Mouse (Mus musculus) testis, adult 2 months (tissue): Measurements from ENCODE around the gene Maml3. TPM values are rescaled to one million over a fixed set of nuclear protein-coding genes. Genes with fewer than 3 reads are reported as not detected.

Experiments used
- H3K27ac ChIP-seq: fragments of 200-500 bp; 2 replicates; pipeline ENCODE4 v1.5.1; 2012; ENCODE audit warnings: low read depth, low read length; ENCODE audit not compliant: control insufficient read depth, insufficient read depth
- H3K27me3 ChIP-seq: fragments of 200-500 bp; 2 replicates; pipeline ENCODE4 v1.6.1; 2012; ENCODE audit warnings: mild to moderate bottlenecking, low read length, moderate library complexity; ENCODE audit not compliant: control insufficient read depth, insufficient read depth
- H3K36me3 ChIP-seq: fragments of 200-500 bp; 2 replicates; pipeline ENCODE4 v1.6.1; 2012; ENCODE audit warnings: mild to moderate bottlenecking, low read length; ENCODE audit not compliant: control insufficient read depth, insufficient read depth
- H3K4me1 ChIP-seq: fragments of 200-500 bp; 2 replicates; pipeline ENCODE4 v1.6.1; 2012; ENCODE audit warnings: low read length; ENCODE audit not compliant: control insufficient read depth, insufficient read depth
- H3K4me3 ChIP-seq: fragments of 200-500 bp; 2 replicates; pipeline ENCODE4 v1.5.1; 2012; ENCODE audit warnings: low read depth, mild to moderate bottlenecking, low read length, moderate library complexity, mixed read lengths; ENCODE audit not compliant: control insufficient read depth
- CTCF ChIP-seq: fragments of 200-500 bp; IDR thresholded peaks from 2 replicates; pipeline ENCODE4 v1.5.1; 2012; ENCODE audit warnings: low read depth, mild to moderate bottlenecking, inconsistent platforms, low read length, moderate library complexity; ENCODE audit not compliant: control insufficient read depth, insufficient read depth, insufficient replicate concordance
- POLR2A ChIP-seq: fragments of 200-500 bp; IDR thresholded peaks from 2 replicates; pipeline ENCODE4 v1.6.1; 2012; ENCODE audit warnings: low read depth, mild to moderate bottlenecking, inconsistent platforms, low read length, moderate library complexity; ENCODE audit not compliant: control insufficient read depth
- polyA plus RNA-seq: library from polyadenylated mRNA; depleted of rRNA; stranded (reverse); fragments of >200 nt; gene quantifications from 2 replicates; pipeline ENCODE4 v1.2.3, GENCODE M21; 2012

The Maml3 gene
- polyA plus RNA-seq, 1 experiment = 2.9 TPM

- no peaks in the 10 kb centered on the region for H3K27me3 ChIP-seq
- H3K4me1 ChIP-seq = peaks cover 5% of the 10 kb centered on the region
- no peak overlapping the region for H3K27ac ChIP-seq
- no peak overlapping the region for H3K4me3 ChIP-seq
- H3K36me3 ChIP-seq = no peaks in the 10 kb centered on the region
- no peak for TF ChIP-seq POLR2A
- TF ChIP-seq CTCF = no peak
Observed at GRCm38 (mm10) chr3:52120858-52121257, 16.0 kb upstream of the Maml3 start.

GRCm38 (mm10) chr3:52119216-52119615 lies 14.3 kb upstream of the Maml3 start:
- H3K4me3 ChIP-seq = no peak overlapping the region
- H3K4me1 ChIP-seq = peaks cover 5% of the 10 kb centered on the region
- TF ChIP-seq POLR2A (no peak), CTCF (no peak)
- no peak overlapping the region for H3K27ac ChIP-seq
- no peaks in the 10 kb centered on the region for H3K36me3 ChIP-seq
- H3K27me3 ChIP-seq = no peaks in the 10 kb centered on the region

GRCm38 (mm10) chr3:52115421-52115820 lies 10.5 kb upstream of the Maml3 start:
- Histone ChIP-seq H3K4me3 (no peak overlapping the region), H3K27ac (no peak overlapping the region), H3K27me3 (no peaks in the 10 kb centered on the region), H3K4me1 (no peaks in the 10 kb centered on the region), H3K36me3 (no peaks in the 10 kb centered on the region)
- TF ChIP-seq POLR2A (no peak), CTCF (no peak)

- no peaks in the 10 kb centered on the region for H3K27me3 ChIP-seq
- no peak for TF ChIP-seq POLR2A
- no peak for TF ChIP-seq CTCF
Observed at GRCm38 (mm10) chr3:52108027-52108426, 3.2 kb upstream of the Maml3 start.

GRCm38 (mm10) chr3:52105156-52105555 lies 280 bp upstream of the Maml3 start:
- no peaks in the 10 kb centered on the region for H3K27me3 ChIP-seq
- peak overlapping the region; percentile 60 for H3K4me3 ChIP-seq
- no peaks in the 10 kb centered on the region for H3K36me3 ChIP-seq
- peaks cover 18% of the 10 kb centered on the region for H3K4me1 ChIP-seq
- no peak overlapping the region for H3K27ac ChIP-seq
- TF ChIP-seq CTCF = no peak
- no peak for TF ChIP-seq POLR2A

More at GRCm38 (mm10) chr3:52108027-52108426, 3.2 kb upstream of the Maml3 start:
- H3K4me1 ChIP-seq = peaks cover 10% of the 10 kb centered on the region
- H3K4me3 ChIP-seq = no peak overlapping the region
- H3K27ac ChIP-seq = no peak overlapping the region
- no peaks in the 10 kb centered on the region for H3K36me3 ChIP-seq

- H3K4me3 ChIP-seq = peak overlapping the region; percentile 26
- H3K27ac ChIP-seq = peak overlapping the region; percentile 14; the same call in 1 of the 2 replicates
- no peak for TF ChIP-seq POLR2A
- TF ChIP-seq CTCF = no peak
- no peaks in the 10 kb centered on the region for H3K36me3 ChIP-seq
- no peaks in the 10 kb centered on the region for H3K27me3 ChIP-seq
- peaks cover 18% of the 10 kb centered on the region for H3K4me1 ChIP-seq
Observed at GRCm38 (mm10) chr3:52104208-52104607, 668 bp downstream of the Maml3 start.

GRCm38 (mm10) chr3:52103531-52104181 lies 1.2 kb downstream of the Maml3 start:
- Histone ChIP-seq H3K4me3 (peak overlapping the region; percentile 26), H3K36me3 (no peaks in the 10 kb centered on the region), H3K27ac (peak overlapping the region; percentile 70), H3K27me3 (no peaks in the 10 kb centered on the region), H3K4me1 (peaks cover 18% of the 10 kb centered on the region)
- TF ChIP-seq CTCF (no peak), POLR2A (no peak)

GRCm38 (mm10) chr3:52102601-52103530 lies 2.0 kb downstream of the Maml3 start:
- Histone ChIP-seq H3K27me3 (no peaks in the 10 kb centered on the region), H3K4me3 (peak overlapping the region; percentile 26), H3K36me3 (no peaks in the 10 kb centered on the region), H3K4me1 (peaks cover 18% of the 10 kb centered on the region), H3K27ac (peak overlapping the region; percentile 70)
- TF ChIP-seq CTCF (no peak), POLR2A (peak; percentile 90)
